11 mouse cellular contexts compared by ENCODE assay signal in the genomic region with DNA sequence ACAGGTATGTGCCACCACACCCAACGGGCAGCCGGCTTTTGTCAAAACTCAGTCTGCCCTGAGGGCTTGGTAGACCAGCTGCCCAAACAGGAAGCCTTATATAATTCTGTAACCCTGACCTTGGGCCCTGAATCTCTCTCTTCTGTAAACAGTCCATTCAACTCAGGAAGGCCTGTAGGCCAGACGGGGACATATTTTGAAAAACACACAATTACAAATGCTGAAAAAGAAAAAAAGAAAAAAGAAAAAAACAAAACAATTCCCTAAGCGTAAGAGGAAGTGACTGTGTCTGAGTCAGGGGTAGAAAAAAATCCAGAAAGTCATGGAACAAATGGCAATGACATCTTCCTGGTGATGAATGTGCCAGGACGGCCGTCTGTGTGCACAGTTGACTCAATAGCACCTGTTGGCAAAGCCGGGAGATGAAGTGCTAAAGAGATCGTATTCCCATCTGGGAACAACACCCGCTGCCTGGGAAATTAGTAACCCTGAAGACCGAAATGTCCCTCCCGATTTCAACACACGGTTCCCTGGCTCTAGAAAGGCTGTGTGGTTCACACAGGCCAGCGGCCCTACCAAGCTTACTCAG.
DNase-seq lines count a peak whose midpoint lies in the region; ATAC-seq lines count a peak whose summit lies in the region.
"Had no signal": no experiment of that assay in that cellular context is flagged by ENCODE, and none has a peak within 500 bp of the region (broad histone marks: within the 10 kb centered on the region; RNA-seq: fewer than 3 reads in every experiment).

No protein-coding gene starts in this region.

- ATAC-seq in granulocyte monocyte progenitor cell, adult 5-6 weeks (replicated peaks; ENCODE audit: poor library complexity, severe bottlenecking), result no peak
- ATAC-seq: forebrain, embryonic 13.5 days; midbrain, embryonic 15.5 days had no signal

- intact Hi-C loops in heart, postnatal 36 days (cut with DNase I), result loop anchor here (2.0 kb wide), 2 partner anchors 29 to 95 kb away; no protein-coding TSS in a partner anchor

- peak; percentile 92 for DNase-seq in heart, adult 11 months
- no peak for DNase-seq in heart, postnatal 36 days
- DNase-seq in 3134 (ENCODE audit: extremely low read depth, insufficient read length, low spot score), result peak; percentile 71
- DNase-seq in adrenal gland, postnatal 25 days, result peak; percentile 9
- peak; percentile 33 for DNase-seq in kidney, postnatal 14 days
- DNase-seq in ovary, postnatal 36 days (ENCODE audit: low spot score), result no peak
- DNase-seq in urinary bladder, postnatal 10 days (ENCODE audit: low spot score), result no peak
- DNase-seq: cerebellum, adult 11 months had no signal

Comparison
In these comparisons a context has a peak if more than half of its experiments do, and no peak if none do; other contexts are left out.
1. DNase-seq: peak in heart, adult 11 months (single experiment), 3134 (single experiment), adrenal gland, postnatal 25 days (single experiment) and kidney, postnatal 14 days (single experiment); none in heart, postnatal 36 days (0 of 2), ovary, postnatal 36 days (single experiment) and urinary bladder, postnatal 10 days (single experiment).